Comparison of ENCODE assay signal across 8 mouse cellular contexts in the genomic region with DNA sequence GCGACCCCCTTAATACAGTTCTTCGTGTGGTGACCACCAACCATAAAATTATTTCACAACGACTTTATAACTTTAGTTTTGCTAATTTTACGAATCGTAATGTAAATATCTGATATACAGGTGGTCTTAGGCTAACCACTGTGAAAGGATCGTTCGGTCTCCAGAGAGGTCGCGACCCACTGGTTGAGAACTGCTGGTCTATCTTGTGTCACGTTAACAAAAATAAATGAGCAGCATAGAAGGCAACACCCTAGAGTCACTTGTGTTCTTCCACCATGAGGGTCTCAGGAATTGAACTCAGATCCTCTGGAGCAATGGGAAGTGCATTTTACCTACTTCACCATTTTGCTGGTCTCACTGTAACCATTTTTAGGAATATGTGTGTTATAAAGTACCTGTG. TPM values are rescaled to one million over a fixed set of nuclear protein-coding genes. Genes with fewer than 3 reads are reported as not detected.
DNase-seq lines count a peak whose midpoint lies in the region; ATAC-seq and TF ChIP-seq lines count a peak whose summit lies in the region.
"Had no signal": no experiment of that assay in that cellular context is flagged by ENCODE, and none has a peak within 500 bp of the region (broad histone marks: within the 10 kb centered on the region; RNA-seq: fewer than 3 reads in every experiment).

No protein-coding gene starts in this region.

- peak overlapping the region; percentile 71 for H3K4me3 ChIP-seq in lung, embryonic 15.5 days
- no peak overlapping the region for H3K4me3 ChIP-seq in forebrain, embryonic 13.5 days
- H3K4me3 ChIP-seq in intestine, postnatal 0 days (ENCODE audit: low read depth, low read length): no peak overlapping the region
- 0 out of 2 replicates have a peak overlapping the region, but pooled peaks have one; percentile 74 for H3K4me3 ChIP-seq in neural tube, embryonic 15.5 days (replicated peaks)

- H3K4me1 ChIP-seq in lung, embryonic 15.5 days: peaks cover 23% of the 10 kb centered on the region
- peaks cover 34% of the 10 kb centered on the region for H3K4me1 ChIP-seq in forebrain, embryonic 13.5 days
- H3K4me1 ChIP-seq in intestine, postnatal 0 days (replicated peaks; ENCODE audit: control insufficient read depth, insufficient read depth, low read length): no peaks in the 10 kb centered on the region
- peaks cover 42% of the 10 kb centered on the region for H3K4me1 ChIP-seq in neural tube, embryonic 15.5 days

- no peak; the same call in 1 of the 2 replicates for ATAC-seq in lung, embryonic 15.5 days (ENCODE audit: borderline replicate concordance, extremely low read depth, low FRiP score, low TSS enrichment)
- 0 out of 2 replicates have a peak, but pooled peaks have one; percentile 1 for ATAC-seq in forebrain, embryonic 13.5 days
- ATAC-seq in intestine, postnatal 0 days: no peak
- no peak for ATAC-seq in neural tube, embryonic 15.5 days (ENCODE audit: low FRiP score)

- H3K4me2 ChIP-seq in lung, embryonic 15.5 days: peak overlapping the region; percentile 46
- peak overlapping the region; percentile 90; the same call in 1 of the 2 replicates for H3K4me2 ChIP-seq in forebrain, embryonic 13.5 days
- H3K4me2 ChIP-seq in intestine, postnatal 0 days (replicated peaks; ENCODE audit: low read depth): peak overlapping the region; percentile 69; the same call in 1 of the 2 replicates
- peak overlapping the region; percentile 81 for H3K4me2 ChIP-seq in neural tube, embryonic 15.5 days

- no peaks in the 10 kb centered on the region for H3K9me3 ChIP-seq in lung, embryonic 15.5 days
- no peaks in the 10 kb centered on the region for H3K9me3 ChIP-seq in forebrain, embryonic 13.5 days (replicated peaks)
- no peaks in the 10 kb centered on the region for H3K9me3 ChIP-seq in intestine, postnatal 0 days (ENCODE audit: control insufficient read depth)
- no peaks in the 10 kb centered on the region for H3K9me3 ChIP-seq in neural tube, embryonic 15.5 days (replicated peaks)

- no peaks in the 10 kb centered on the region for H3K36me3 ChIP-seq in lung, embryonic 15.5 days
- H3K36me3 ChIP-seq in forebrain, embryonic 13.5 days (ENCODE audit: poor library complexity, severe bottlenecking): peaks cover 17% of the 10 kb centered on the region; the same call in 1 of the 2 replicates
- H3K36me3 ChIP-seq in intestine, postnatal 0 days (ENCODE audit: control insufficient read depth, insufficient read depth): no peaks in the 10 kb centered on the region
- 0 out of 2 replicates have a peak, but pooled peaks cover 4% of the 10 kb centered on the region for H3K36me3 ChIP-seq in neural tube, embryonic 15.5 days

- peak overlapping the region; percentile 76 for H3K27ac ChIP-seq in lung, embryonic 15.5 days
- H3K27ac ChIP-seq in forebrain, embryonic 13.5 days: peak overlapping the region; percentile 61
- no peak overlapping the region for H3K27ac ChIP-seq in intestine, postnatal 0 days (ENCODE audit: low read depth, low read length)
- peak overlapping the region; percentile 28; the same call in 1 of the 2 replicates for H3K27ac ChIP-seq in neural tube, embryonic 15.5 days (replicated peaks)
- H3K27ac ChIP-seq: macrophage had no signal

- H3K9ac ChIP-seq in lung, embryonic 15.5 days: no peak overlapping the region
- peak overlapping the region; percentile 95; the same call in 1 of the 2 replicates for H3K9ac ChIP-seq in forebrain, embryonic 13.5 days
- H3K9ac ChIP-seq in intestine, postnatal 0 days (ENCODE audit: low read depth, low read length): no peak overlapping the region
- no peak overlapping the region for H3K9ac ChIP-seq in neural tube, embryonic 15.5 days (replicated peaks)

- 47% methylated on average over 10 of the region's 10 CpGs for WGBS in lung, embryonic 15.5 days
- 61% methylated on average over 10 of the region's 10 CpGs for WGBS in forebrain, embryonic 13.5 days
- WGBS in intestine, postnatal 0 days: 56% methylated on average over 10 of the region's 10 CpGs
- WGBS in neural tube, embryonic 15.5 days: 62% methylated on average over 10 of the region's 10 CpGs

- no peaks in the 10 kb centered on the region for H3K27me3 ChIP-seq in lung, embryonic 15.5 days
- H3K27me3 ChIP-seq in forebrain, embryonic 13.5 days: 0 out of 2 replicates have a peak, but pooled peaks cover 2% of the 10 kb centered on the region
- H3K27me3 ChIP-seq in intestine, postnatal 0 days (replicated peaks; ENCODE audit: control insufficient read depth, insufficient read depth, low read length): no peaks in the 10 kb centered on the region
- H3K27me3 ChIP-seq in neural tube, embryonic 15.5 days (replicated peaks): no peaks in the 10 kb centered on the region

- DNase-seq in lung, postnatal 4 days: no peak
- no peak for DNase-seq in cerebellum, postnatal 25 days
- DNase-seq in thymus, postnatal 36 days: no peak

- TF ChIP-seq CTCF in intestine, postnatal 0 days (IDR thresholded peaks at IDR 0.05; ENCODE audit: low read depth): no peak

RNA-seq across cellular contexts. Expression of a gene that starts 20.0 kb away (rescaled TPM):
- polyA plus RNA-seq in lung, embryonic 15.5 days (2015; fragmentation: Nextera tagmentation; extraction: Ambion mirVana): 492 and 506 TPM in 2 replicates
- 322 and 336 TPM in 2 replicates for polyA plus RNA-seq in forebrain, embryonic 13.5 days (2015; fragmentation: Nextera tagmentation; extraction: Ambion mirVana)
- polyA plus RNA-seq in intestine, postnatal 0 days (2015; fragmentation: Nextera tagmentation; extraction: Ambion mirVana): 375 and 413 TPM in 2 replicates
- polyA plus RNA-seq in neural tube, embryonic 15.5 days (2015; fragmentation: Nextera tagmentation; extraction: Ambion mirVana): 385 and 423 TPM in 2 replicates

Comparison
In these comparisons a context has a peak if more than half of its experiments do, and no peak if none do; other contexts are left out.
1. H3K4me3 ChIP-seq: peak in lung, embryonic 15.5 days (single experiment) and neural tube, embryonic 15.5 days (single experiment); none in forebrain, embryonic 13.5 days (single experiment) and intestine, postnatal 0 days (single experiment).
2. Peak in every context shown above with its lines, with median percentiles within 50 percentile points of each other: H3K4me2 ChIP-seq.